Mouse (Mus musculus): ENCODE measurements around the gene Tmem239.
A peak's percentile ranks its signal among the peaks of the same experiment; 100 is the strongest.

GRCm38 (mm10) chr2:130424126-130424853 lies 18.0 kb downstream of the Tmem239 start, which contains the start of the genes Vps16 and Pced1a:
- TF ChIP-seq CTCF (IDR thresholded peaks at IDR 0.05; ENCODE audit: control insufficient read depth, insufficient read depth, insufficient replicate concordance, low read depth, low read length) (peak; percentile 47; the same call in 1 of the 2 replicates), POLR2A (IDR thresholded peaks at IDR 0.05; ENCODE audit: control insufficient read depth, low read depth, low read length) (peak; percentile 78; the same call in 1 of the 2 replicates)

All from testis, adult 2 months (tissue).